Mouse (Mus musculus) thymus, adult 18-20 months (tissue): Measurements from ENCODE around the gene Acads.
A peak's percentile ranks its signal among the peaks of the same experiment; 100 is the strongest.
"Not testable (repeated sequence)": the region's sequence is repeated elsewhere in the genome, so short reads cannot be mapped to it uniquely, and the experiment has no call there.

Source experiments
- DNase-seq, 2 experiments: peaks; one replicate each; pipeline ENCODE4 v3.0.0; 2022; ENCODE audit warnings: mixed read lengths in 2 of 2

Gene Acads

DNA sequence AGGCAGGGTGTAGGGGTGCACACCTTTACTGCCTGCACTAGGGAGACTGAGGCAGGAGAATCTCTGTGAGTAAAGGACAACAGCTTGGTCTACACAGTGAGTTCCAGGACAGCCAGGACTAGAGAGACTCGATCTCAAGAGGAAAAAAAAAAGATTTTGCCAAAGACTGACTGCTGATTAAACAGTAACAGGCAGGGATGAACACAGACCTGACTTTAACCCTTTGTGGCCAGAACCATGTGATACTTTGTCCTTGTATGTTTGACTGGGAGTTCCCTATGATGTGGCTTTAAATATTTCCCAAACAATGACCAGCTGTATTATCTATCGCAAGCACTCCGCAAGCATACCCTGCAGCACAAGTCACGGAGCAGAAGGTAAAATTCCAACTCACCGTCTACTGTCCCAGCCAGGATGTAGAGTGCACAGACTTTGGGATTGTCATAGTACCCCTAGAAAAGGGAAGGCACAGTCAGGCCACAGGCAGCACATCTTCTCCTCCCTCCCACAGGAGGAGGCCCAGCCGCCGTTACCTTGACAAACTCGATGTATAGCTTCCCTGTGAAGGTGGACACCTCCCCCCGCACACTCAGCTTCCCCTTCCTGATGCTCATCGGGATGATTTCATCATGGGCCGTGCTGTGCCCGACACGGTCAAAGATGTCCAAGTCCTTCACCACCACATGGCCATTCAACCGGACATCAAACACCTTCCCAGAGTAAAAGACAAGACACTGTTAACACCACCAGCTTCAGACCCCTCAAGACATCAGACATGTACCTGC is 30.7 kb upstream of the Acads start:
- no peak for DNase-seq

- not testable (repeated sequence) for DNase-seq
Measured at GRCm38 (mm10) chr5:115148872-115149271, 29.7 kb upstream of the Acads start.

GRCm38 (mm10) chr5:115148378-115148777 is 29.2 kb upstream of the Acads start:
- no peak for DNase-seq

DNA sequence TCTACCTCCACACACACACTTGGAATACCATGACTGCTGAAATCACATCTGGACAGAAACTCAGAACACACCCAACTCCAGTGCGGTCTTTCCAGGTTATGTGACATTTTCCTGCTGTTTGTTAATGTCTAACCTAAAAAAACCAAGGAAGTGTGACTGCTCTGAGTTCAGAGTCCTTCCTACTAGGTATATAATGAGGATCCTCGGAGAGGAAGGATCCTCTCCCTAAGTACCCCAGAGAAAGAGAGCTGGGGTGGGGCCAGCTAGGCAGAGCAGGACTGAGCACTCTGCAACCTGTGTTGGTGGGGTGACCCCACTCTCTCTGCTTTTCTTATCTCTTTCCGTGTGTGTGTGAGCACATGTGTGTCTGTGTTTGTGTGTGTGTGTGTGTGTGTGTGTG is 28.2 kb upstream of the Acads start:
- DNase-seq = no peak

DNA sequence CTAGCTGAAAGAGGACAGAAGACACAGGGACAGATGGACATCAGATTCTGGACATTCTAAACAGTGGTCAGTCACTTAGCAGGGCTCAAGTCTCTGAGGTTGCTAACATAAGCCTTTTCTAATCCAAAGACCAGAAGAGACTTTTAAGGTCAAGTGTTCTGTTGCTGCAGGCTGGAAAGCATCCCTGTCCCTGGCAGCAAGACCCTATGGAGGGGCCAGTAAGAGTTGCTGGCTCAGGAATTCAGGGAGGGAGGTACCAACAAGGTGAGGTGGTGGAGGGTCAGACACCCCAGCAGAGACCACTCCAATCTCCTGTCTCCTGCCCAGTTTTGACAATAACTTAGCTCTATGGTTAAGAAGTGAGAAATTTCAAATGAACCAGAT is 27.6 kb upstream of the Acads start:
- no peak for DNase-seq

- DNase-seq = no peak
Measured at GRCm38 (mm10) chr5:115145976-115146746, 27.0 kb upstream of the Acads start.

- DNase-seq = no peak
Measured at GRCm38 (mm10) chr5:115145253-115145968, 26.3 kb upstream of the Acads start.

DNA sequence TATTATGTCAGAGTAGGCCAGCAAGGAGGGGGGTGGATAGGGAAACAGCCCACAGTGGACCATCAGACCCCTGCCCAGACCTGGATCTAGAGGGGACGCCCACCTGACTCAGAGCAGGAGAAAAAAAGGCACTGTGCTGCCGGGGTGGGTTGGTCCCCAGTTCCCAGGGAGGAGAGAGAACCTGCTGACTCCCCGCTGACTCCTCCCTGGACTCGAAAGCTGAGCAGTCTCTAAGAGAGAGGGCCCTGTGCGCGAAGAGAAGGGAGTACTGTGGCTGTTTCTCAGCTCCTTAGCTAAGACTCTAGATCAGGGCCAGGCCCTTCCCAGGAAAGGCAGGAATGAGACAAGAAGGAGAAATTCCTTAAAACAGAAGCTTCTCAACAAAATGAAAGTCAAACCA is 25.3 kb upstream of the Acads start:
- no peak for DNase-seq

DNA sequence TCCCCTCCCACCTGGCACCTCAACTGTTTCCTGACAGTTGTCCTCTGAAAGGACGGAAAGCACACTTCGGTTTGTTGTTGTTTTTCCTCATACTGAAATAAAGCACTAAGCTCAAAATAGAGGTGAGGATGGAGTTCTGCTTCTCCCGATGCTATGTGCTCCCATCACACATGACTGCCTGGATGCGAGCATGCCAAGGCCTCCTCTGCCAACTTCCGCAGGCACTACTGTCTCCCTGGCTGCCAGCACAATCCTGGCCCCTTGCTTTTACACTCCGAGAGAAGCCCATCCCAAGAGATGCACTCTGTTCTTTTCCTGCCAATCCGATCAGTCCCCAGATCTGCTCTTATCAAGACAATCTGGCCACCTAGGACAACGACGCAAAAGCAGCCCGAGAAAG is 24.4 kb upstream of the Acads start:
- no peak for DNase-seq

- no peak for DNase-seq
Measured at GRCm38 (mm10) chr5:115142166-115142697, 23.1 kb upstream of the Acads start.

- no peak for DNase-seq
Measured at GRCm38 (mm10) chr5:115140726-115141125, 21.6 kb upstream of the Acads start.

DNA sequence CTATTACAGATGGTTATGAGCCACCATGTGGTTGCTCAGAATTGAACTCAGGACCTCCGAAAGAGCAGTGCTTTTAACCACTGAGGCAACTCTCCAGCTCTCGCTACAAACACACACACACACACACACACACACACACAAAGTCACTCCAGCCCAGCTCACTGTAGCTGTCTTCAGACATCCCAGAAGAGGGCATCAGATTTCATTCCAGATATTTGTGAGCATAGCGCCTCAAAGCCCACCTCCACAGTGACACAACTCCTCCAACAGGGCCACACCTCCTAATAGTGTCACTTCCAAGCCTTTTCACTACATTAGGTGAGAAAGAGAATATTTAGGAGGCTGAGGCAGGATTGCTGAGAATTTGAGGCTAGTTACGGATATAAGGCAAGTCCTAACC is 20.0 kb upstream of the Acads start:
- no peak for DNase-seq

DNA sequence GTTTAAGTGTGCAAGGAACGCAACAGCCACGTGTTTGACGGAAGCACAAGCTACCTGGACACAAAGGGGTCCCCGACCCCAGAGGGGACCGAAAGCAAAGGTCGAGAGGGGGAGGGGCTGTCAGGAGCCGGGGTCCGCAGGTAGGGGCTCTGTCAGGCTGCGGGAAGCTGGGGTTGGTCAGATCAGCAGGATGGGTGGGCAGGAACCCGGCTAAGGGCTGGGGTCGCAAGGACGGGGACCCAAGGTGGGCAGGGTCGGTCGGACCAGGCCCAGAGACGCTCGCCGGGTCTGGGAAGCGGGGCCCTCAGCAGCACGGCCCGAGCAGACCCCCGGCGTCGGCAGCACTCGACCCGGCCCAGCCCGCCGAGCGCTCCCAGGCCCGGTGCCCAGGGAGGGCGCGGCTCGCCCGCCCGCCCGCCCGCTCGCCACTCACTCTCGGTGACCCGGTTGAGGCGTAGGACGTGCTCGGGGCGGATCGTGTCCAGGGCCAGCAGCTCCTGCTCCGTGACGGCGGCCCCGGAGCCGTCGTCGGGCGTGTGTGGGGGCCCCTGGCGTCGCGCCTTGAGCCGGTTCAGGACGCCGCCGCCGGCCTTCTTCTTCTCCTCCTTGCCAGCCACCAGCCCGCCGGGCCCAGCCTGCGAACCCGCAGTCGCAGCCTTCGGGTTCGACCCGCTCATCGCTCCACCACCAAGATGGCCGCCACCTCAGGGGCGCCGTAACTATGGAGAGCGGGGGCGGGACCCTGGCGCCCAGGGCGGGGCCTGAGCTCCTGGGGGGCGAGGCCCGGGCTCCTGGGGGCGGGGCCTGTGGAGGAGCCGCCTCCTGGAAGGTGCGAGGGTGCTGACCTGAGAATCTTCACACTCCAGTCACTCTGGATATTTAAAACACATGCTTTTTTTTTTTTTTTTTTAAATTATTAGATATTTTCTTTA is 15.4 kb upstream of the Acads start, which contains the start of gene Unc119b:
TSS of gene Unc119b (minus strand) at position 742 of the 932 bp plus-strand sequence.
- DNase-seq = peak; percentile 78 to 82

DNA sequence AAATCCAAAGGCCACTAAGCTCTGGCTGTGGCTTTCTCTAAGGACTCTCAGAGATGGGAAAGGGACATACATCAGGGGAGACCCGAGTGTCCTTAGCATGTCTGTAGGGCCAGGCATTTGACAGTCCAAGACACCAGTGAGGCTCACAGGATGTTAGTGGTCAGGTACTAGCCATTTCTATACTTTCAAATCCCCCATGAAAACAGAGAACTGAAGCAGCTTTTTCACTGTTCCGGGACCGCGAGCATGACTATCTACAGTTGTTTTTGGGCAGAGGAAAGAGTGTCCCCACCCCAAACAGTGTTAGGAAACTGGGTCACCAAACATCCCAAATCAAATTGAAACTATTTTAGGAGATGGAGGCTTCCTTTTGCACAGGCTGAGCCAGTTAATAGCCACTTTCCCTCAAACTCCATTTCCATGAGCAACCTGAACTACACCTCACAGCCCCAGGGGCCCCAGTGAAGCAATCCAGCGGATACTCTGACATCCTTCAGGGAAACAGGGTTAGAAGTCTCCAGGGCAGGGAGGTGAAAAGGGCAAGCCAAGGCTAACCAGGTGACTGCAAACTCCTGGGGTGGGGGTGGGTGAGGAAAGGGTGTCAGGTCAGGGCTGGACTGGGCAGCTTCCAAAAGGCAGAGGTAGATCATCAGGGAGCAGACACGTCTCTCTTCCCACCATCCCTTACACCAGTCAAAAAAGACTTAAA is 14.4 kb upstream of the Acads start:
- no peak for DNase-seq

DNA sequence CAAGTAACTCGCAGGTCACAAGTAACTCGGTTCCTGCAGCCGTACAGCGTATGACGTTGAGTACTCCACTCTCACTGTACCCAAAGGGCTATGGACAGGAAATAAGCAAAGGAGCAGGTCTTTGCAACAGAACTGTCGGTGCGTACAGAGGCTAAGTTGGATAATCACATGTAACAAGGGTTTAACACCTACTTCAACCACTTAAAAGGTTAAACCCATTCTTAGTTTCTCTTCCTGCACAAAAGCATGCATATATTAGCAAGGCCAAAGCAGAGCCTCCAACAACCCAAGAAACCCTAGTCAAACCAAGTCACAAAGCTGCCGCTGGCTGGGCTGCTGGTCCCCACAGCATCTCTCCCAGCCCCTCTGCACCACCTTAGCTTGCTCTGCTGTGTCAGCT is 13.3 kb upstream of the Acads start:
- DNase-seq = no peak

DNA sequence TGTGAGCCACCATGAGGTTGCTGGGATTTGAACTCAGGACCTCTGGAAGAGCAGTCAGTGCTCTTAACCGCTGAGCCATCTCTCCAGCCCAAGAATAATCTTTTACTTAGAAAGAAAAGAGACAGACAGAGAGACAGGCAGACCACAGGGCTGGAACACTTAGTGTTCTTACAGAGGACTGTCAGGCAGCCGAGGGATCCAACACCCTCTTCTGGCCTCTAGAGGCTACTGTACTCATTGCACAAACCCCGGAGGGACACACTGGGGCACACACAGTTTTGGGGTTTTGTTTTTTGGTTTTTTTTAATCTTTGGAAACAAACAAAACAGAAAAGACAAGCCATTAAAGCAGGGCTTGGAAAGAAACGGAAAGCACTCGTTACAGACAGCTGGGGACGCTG is 10.2 kb upstream of the Acads start:
- no peak for DNase-seq

DNA sequence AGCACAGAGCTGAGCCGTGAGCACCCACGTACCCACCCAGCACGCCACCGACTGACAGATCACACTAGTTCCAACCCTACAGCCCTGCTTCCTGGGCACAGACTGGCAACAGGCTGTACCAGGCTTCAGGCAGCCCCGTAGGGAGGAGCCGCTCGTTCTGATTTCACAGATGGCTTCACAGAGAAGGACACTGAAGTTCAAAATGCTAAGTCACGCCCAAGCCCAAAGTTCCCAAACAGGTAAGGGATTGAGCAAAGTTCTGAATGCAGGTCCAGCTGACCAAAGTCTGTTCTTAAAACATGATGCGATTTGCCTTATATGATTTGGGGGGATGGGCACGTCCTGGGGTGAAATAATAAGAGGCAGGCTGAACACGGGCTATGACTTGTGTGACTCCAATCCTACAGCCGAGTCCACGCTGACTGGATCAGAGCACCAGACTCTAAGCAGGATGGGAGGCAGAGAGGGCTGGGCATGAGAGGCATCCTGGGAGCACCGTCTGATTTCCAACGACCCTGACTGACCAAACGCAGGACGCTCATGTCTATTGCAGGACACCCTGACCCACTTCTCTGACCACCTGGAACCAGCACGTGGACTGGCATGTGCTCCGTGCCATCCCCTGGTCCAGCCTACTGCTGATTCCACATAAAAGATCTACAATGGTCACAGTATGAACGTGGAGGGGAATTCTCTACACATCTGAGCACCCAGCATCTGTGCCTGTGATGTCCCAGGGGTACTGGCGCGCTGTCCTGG is 8.5 kb upstream of the Acads start:
- DNase-seq = no peak

- no peak for DNase-seq
Measured at GRCm38 (mm10) chr5:115126578-115127312, 7.6 kb upstream of the Acads start.

DNA sequence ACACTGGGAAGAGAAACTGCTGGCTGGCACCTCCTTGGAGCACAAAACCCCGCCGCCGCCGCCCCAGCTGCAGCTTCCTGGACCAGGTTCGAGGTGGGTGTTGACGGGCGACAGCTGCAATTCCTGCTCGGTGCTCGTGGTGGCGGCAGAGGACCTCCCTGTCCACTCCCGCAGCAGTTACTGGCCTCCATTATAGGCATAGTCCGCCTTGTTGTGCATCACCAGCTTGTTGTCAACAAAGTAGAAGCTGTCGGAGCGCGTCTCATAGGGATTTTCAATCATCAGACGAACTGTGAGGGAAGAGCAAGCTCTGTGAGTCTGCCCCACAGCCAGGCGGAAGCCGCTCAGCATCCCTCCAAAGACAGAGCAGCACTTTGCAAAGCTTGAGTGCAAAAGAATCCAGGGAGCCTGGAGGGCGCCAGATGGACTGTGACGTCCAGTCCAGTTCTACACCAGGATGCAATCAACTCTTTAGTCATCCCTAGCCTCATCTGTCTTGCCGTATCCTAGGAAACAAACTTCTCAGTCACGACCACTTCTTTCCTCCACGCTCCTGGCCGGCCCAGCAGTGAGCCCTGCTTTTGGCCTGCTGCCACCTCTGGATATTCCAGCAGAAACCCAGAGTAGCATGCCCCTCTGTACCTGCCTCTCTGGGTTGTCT is 6.2 kb upstream of the Acads start:
- peak; percentile 76 to 78 for DNase-seq
